26 mouse cellular contexts compared by ENCODE assay signal in the genomic region with DNA sequence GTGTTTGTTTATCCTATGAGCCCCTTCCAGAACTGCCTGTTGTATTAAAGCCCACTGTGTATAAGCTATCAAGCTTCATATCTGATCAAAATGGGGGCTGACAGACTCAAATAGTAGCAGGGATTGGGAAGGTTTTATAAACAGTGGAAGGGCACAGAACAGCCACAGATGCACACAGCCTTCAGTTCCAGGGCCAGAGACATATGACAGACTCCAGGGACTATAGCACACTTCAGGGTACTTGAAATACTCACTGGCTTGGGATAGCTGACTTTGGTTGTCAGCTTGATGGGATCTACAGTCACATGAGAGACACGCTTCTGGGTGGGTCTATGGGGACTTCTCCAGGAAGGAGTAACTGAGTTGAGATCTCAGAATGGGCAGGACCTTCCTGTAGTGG.
"Had no signal": no experiment of that assay in that cellular context is flagged by ENCODE, and none has a peak within 500 bp of the region (broad histone marks: within the 10 kb centered on the region; RNA-seq: fewer than 3 reads in every experiment).

No protein-coding gene starts in this region.

- H3K4me3 ChIP-seq: gastrocnemius, adult 2 months; heart, adult 2 months; heart, embryonic 13.5 days; heart, embryonic 15.5 days; hindbrain, embryonic 10.5 days; hindbrain, embryonic 12.5 days; intestine, embryonic 15.5 days; layer of hippocampus, adult 2 months; left cerebral cortex, adult 2 months; limb, embryonic 10.5 days; limb, embryonic 12.5 days had no signal

- H3K36me3 ChIP-seq: heart, embryonic 13.5 days; heart, embryonic 15.5 days; hindbrain, embryonic 10.5 days; hindbrain, embryonic 12.5 days; intestine, embryonic 15.5 days; limb, embryonic 10.5 days; limb, embryonic 12.5 days had no signal

- H3K4me1 ChIP-seq: heart, embryonic 13.5 days; heart, embryonic 15.5 days; hindbrain, embryonic 10.5 days; hindbrain, embryonic 12.5 days; intestine, embryonic 15.5 days; limb, embryonic 10.5 days; limb, embryonic 12.5 days had no signal

- H3K4me2 ChIP-seq: heart, embryonic 11.5 days; heart, embryonic 13.5 days; heart, embryonic 15.5 days; hindbrain, embryonic 12.5 days; hindbrain, embryonic 14.5 days; intestine, embryonic 15.5 days; limb, embryonic 12.5 days; liver, embryonic 11.5 days had no signal

- H3K27ac ChIP-seq: gastrocnemius, adult 2 months; heart, adult 2 months; heart, embryonic 13.5 days; heart, embryonic 15.5 days; hindbrain, embryonic 10.5 days; hindbrain, embryonic 12.5 days; hindbrain, embryonic 14.5 days; intestine, embryonic 15.5 days; layer of hippocampus, adult 2 months; left cerebral cortex, adult 2 months; limb, embryonic 10.5 days; limb, embryonic 12.5 days had no signal

- H3K9me3 ChIP-seq: heart, embryonic 13.5 days; heart, embryonic 15.5 days; hindbrain, embryonic 10.5 days; hindbrain, embryonic 12.5 days; intestine, embryonic 15.5 days; limb, embryonic 10.5 days; limb, embryonic 12.5 days had no signal

- DNase-seq: gastrocnemius, adult 2 months; gastrocnemius, postnatal 10 days; gastrocnemius, postnatal 25 days; heart, adult 2 months; heart, postnatal 4 days; kidney, adult 18-20 months; kidney, adult 8-10 months; kidney, postnatal 10 days; kidney, postnatal 25 days; kidney, postnatal 4 days; liver had no signal

- H3K27me3 ChIP-seq: heart, embryonic 13.5 days; heart, embryonic 15.5 days; hindbrain, embryonic 12.5 days; intestine, embryonic 15.5 days; limb, embryonic 12.5 days had no signal

- H3K9ac ChIP-seq: heart, embryonic 13.5 days; heart, embryonic 15.5 days; hindbrain, embryonic 12.5 days; hindbrain, embryonic 14.5 days; intestine, embryonic 15.5 days; limb, embryonic 12.5 days had no signal

- ATAC-seq: hindbrain, embryonic 16.5 days; inflammation-experienced regulatory T-cells, adult 6 months; intestine, embryonic 15.5 days; intestine, postnatal 0 days had no signal
